Mouse (Mus musculus) hindbrain, embryonic 10.5 days (tissue): ENCODE data around the gene Fyn. TPM values are rescaled to one million over a fixed set of nuclear protein-coding genes. Genes with fewer than 3 reads are reported as not detected.

ENCODE experiments used
- DNase-seq: peaks from one replicate; pipeline ENCODE4 v3.0.0-alpha.2; 2017; ENCODE audit warnings: low spot score
- H3K27ac ChIP-seq: fragments of 300-500 bp; sonication (generic); 2 replicates; pipeline ENCODE4 v1.5.1; 2016; ENCODE audit warnings: mild to moderate bottlenecking, moderate library complexity
- H3K27me3 ChIP-seq: fragments of 300-500 bp; sonication (generic); 2 replicates; pipeline ENCODE4 v1.6.1; 2016; ENCODE audit warnings: mild to moderate bottlenecking; ENCODE audit not compliant: poor library complexity, insufficient read depth, severe bottlenecking
- H3K36me3 ChIP-seq: fragments of 300-500 bp; sonication (generic); 2 replicates; pipeline ENCODE4 v1.6.1; 2016; ENCODE audit warnings: mild to moderate bottlenecking, moderate library complexity
- H3K4me1 ChIP-seq: fragments of 300-500 bp; sonication (generic); replicated peaks from 2 replicates; pipeline ENCODE4 v1.6.1; 2016; ENCODE audit warnings: mild to moderate bottlenecking
- H3K4me3 ChIP-seq: fragments of 300-500 bp; sonication (generic); 2 replicates; pipeline ENCODE4 v1.5.1; 2016; ENCODE audit warnings: mild to moderate bottlenecking, moderate library complexity
- H3K9me3 ChIP-seq: fragments of 300-500 bp; sonication (generic); 2 replicates; pipeline ENCODE4 v1.6.1; 2016; ENCODE audit warnings: mild to moderate bottlenecking, moderate library complexity
- WGBS: fragments of 180-500 bp; shearing (Covaris S2); methylation state at CpG from one replicate; pipeline ENCODE4 v1.1.7; 2016; 5-methylcytosine and 5-hydroxymethylcytosine counted together
- polyA plus RNA-seq: library from polyadenylated mRNA; unstranded; fragments of >200 nt; fragmentation: Nextera tagmentation; extraction: Ambion mirVana; gene quantifications from 2 replicates; pipeline ENCODE4 v1.2.1, GENCODE M21; 2016

Gene Fyn
- polyA plus RNA-seq, 1 experiment from 2014 or later = 34.1 TPM

- DNase-seq = no peak
- 67% methylated on average over 5 of the region's 5 CpGs for WGBS
Measured at GRCm38 (mm10) chr10:39438905-39439304, 70.2 kb downstream of the Fyn start.

GRCm38 (mm10) chr10:39440506-39440905, 71.9 kb downstream of the Fyn start:
- H3K27ac ChIP-seq = no peak overlapping the region
- 68% methylated on average over 9 of the region's 9 CpGs for WGBS

More at GRCm38 (mm10) chr10:39438905-39439304, 70.2 kb downstream of the Fyn start:
- H3K36me3 ChIP-seq = no peaks in the 10 kb centered on the region
- no peak overlapping the region for H3K27ac ChIP-seq
- no peak overlapping the region for H3K4me3 ChIP-seq
- no peaks in the 10 kb centered on the region for H3K27me3 ChIP-seq
- no peaks in the 10 kb centered on the region for H3K9me3 ChIP-seq
- H3K4me1 ChIP-seq = peaks cover 38% of the 10 kb centered on the region

GRCm38 (mm10) chr10:39441636-39442035, 73.0 kb downstream of the Fyn start:
- peaks cover 20% of the 10 kb centered on the region for H3K4me1 ChIP-seq
- no peak overlapping the region for H3K27ac ChIP-seq

More at GRCm38 (mm10) chr10:39440506-39440905, 71.9 kb downstream of the Fyn start:
- H3K36me3 ChIP-seq = no peaks in the 10 kb centered on the region
- H3K4me3 ChIP-seq = no peak overlapping the region
- H3K4me1 ChIP-seq = peaks cover 25% of the 10 kb centered on the region
- H3K27me3 ChIP-seq = no peaks in the 10 kb centered on the region
- H3K9me3 ChIP-seq = no peaks in the 10 kb centered on the region
- DNase-seq = no peak

GRCm38 (mm10) chr10:39443122-39443521, 74.5 kb downstream of the Fyn start:
- 55% methylated on average over 2 of the region's 2 CpGs for WGBS
- no peak overlapping the region for H3K4me3 ChIP-seq
- DNase-seq = no peak
- H3K27me3 ChIP-seq = no peaks in the 10 kb centered on the region
- no peaks in the 10 kb centered on the region for H3K36me3 ChIP-seq
- no peaks in the 10 kb centered on the region for H3K9me3 ChIP-seq
- peaks cover 20% of the 10 kb centered on the region for H3K4me1 ChIP-seq
- no peak overlapping the region for H3K27ac ChIP-seq

More at GRCm38 (mm10) chr10:39441636-39442035, 73.0 kb downstream of the Fyn start:
- Histone ChIP-seq H3K9me3 (no peaks in the 10 kb centered on the region), H3K27me3 (no peaks in the 10 kb centered on the region), H3K36me3 (no peaks in the 10 kb centered on the region), H3K4me3 (no peak overlapping the region)
- DNase-seq = no peak

GRCm38 (mm10) chr10:39443947-39444346, 75.3 kb downstream of the Fyn start:
- Histone ChIP-seq H3K27ac (no peak overlapping the region), H3K4me3 (no peak overlapping the region), H3K27me3 (no peaks in the 10 kb centered on the region), H3K9me3 (no peaks in the 10 kb centered on the region), H3K4me1 (peaks cover 18% of the 10 kb centered on the region), H3K36me3 (no peaks in the 10 kb centered on the region)
- no peak for DNase-seq

- H3K9me3 ChIP-seq = no peaks in the 10 kb centered on the region
- H3K27me3 ChIP-seq = no peaks in the 10 kb centered on the region
- no peak overlapping the region for H3K4me3 ChIP-seq
- no peak for DNase-seq
- peaks cover 24% of the 10 kb centered on the region for H3K4me1 ChIP-seq
- no peak overlapping the region for H3K27ac ChIP-seq
- no peaks in the 10 kb centered on the region for H3K36me3 ChIP-seq
- WGBS = 92% methylated on average over 11 of the region's 11 CpGs
Measured at GRCm38 (mm10) chr10:39445870-39446269, 77.2 kb downstream of the Fyn start.

- Histone ChIP-seq H3K27me3 (no peaks in the 10 kb centered on the region), H3K4me1 (peaks cover 32% of the 10 kb centered on the region), H3K9me3 (no peaks in the 10 kb centered on the region), H3K27ac (no peak overlapping the region), H3K4me3 (no peak overlapping the region), H3K36me3 (no peaks in the 10 kb centered on the region)
- WGBS = 95% methylated on average over 5 of the region's 5 CpGs
- DNase-seq = no peak
Measured at GRCm38 (mm10) chr10:39446706-39447105, 78.1 kb downstream of the Fyn start.

- Histone ChIP-seq H3K4me1 (peaks cover 42% of the 10 kb centered on the region), H3K27ac (no peak overlapping the region), H3K4me3 (no peak overlapping the region), H3K27me3 (no peaks in the 10 kb centered on the region), H3K36me3 (no peaks in the 10 kb centered on the region), H3K9me3 (no peaks in the 10 kb centered on the region)
- DNase-seq = no peak
- 78% methylated on average over 4 of the region's 4 CpGs for WGBS
Measured at GRCm38 (mm10) chr10:39449179-39449578, 80.5 kb downstream of the Fyn start.

- H3K36me3 ChIP-seq = no peaks in the 10 kb centered on the region
- H3K27me3 ChIP-seq = no peaks in the 10 kb centered on the region
- no peak overlapping the region for H3K4me3 ChIP-seq
- H3K4me1 ChIP-seq = peaks cover 45% of the 10 kb centered on the region
- no peak for DNase-seq
- WGBS = 79% methylated on average over 8 of the region's 8 CpGs
- no peaks in the 10 kb centered on the region for H3K9me3 ChIP-seq
- peak overlapping the region; percentile 60 for H3K27ac ChIP-seq
Measured at GRCm38 (mm10) chr10:39450356-39450755, 81.7 kb downstream of the Fyn start.

- Histone ChIP-seq H3K4me3 (no peak overlapping the region), H3K4me1 (peaks cover 49% of the 10 kb centered on the region), H3K27ac (peak overlapping the region; percentile 66), H3K36me3 (no peaks in the 10 kb centered on the region), H3K9me3 (no peaks in the 10 kb centered on the region), H3K27me3 (no peaks in the 10 kb centered on the region)
- no peak for DNase-seq
- 77% methylated on average over 6 of the region's 6 CpGs for WGBS
Measured at GRCm38 (mm10) chr10:39451065-39451464, 82.4 kb downstream of the Fyn start.

GRCm38 (mm10) chr10:39451918-39452624, 83.4 kb downstream of the Fyn start:
- no peaks in the 10 kb centered on the region for H3K27me3 ChIP-seq
- peak overlapping the region; percentile 66 for H3K27ac ChIP-seq
- H3K4me3 ChIP-seq = no peak overlapping the region
- H3K4me1 ChIP-seq = peaks cover 50% of the 10 kb centered on the region
- no peak for DNase-seq
- WGBS = 75% methylated on average over 8 of the region's 8 CpGs
- H3K9me3 ChIP-seq = no peaks in the 10 kb centered on the region
- H3K36me3 ChIP-seq = 0 out of 2 replicates have a peak, but pooled peaks cover 4% of the 10 kb centered on the region

GRCm38 (mm10) chr10:39455344-39455743, 86.7 kb downstream of the Fyn start:
- Histone ChIP-seq H3K27me3 (no peaks in the 10 kb centered on the region), H3K27ac (0 out of 2 replicates have a peak overlapping the region, but pooled peaks have one; percentile 3)
- WGBS = 52% methylated on average over 4 of the region's 4 CpGs

GRCm38 (mm10) chr10:39455857-39456620, 87.4 kb downstream of the Fyn start:
- Histone ChIP-seq H3K9me3 (no peaks in the 10 kb centered on the region), H3K27me3 (no peaks in the 10 kb centered on the region), H3K27ac (0 out of 2 replicates have a peak overlapping the region, but pooled peaks have one; percentile 3), H3K4me1 (peaks cover 63% of the 10 kb centered on the region), H3K4me3 (no peak overlapping the region), H3K36me3 (0 out of 2 replicates have a peak, but pooled peaks cover 6% of the 10 kb centered on the region)
- DNase-seq = no peak
- WGBS = 89% methylated on average over 15 of the region's 15 CpGs

More at GRCm38 (mm10) chr10:39455344-39455743, 86.7 kb downstream of the Fyn start:
- Histone ChIP-seq H3K36me3 (0 out of 2 replicates have a peak, but pooled peaks cover 6% of the 10 kb centered on the region), H3K4me1 (peaks cover 67% of the 10 kb centered on the region), H3K4me3 (no peak overlapping the region), H3K9me3 (no peaks in the 10 kb centered on the region)
- no peak for DNase-seq
